Mouse (Mus musculus): Measurements from ENCODE around the gene Zfp704. TPM values are rescaled to one million over a fixed set of nuclear protein-coding genes. Genes with fewer than 3 reads are reported as not detected.

The Zfp704 gene
- total and polyA plus RNA-seq, 3 experiments: under 0.01 TPM; not detected in 2

- TF ChIP-seq NRF1 (IDR thresholded peaks at IDR 0.05; ENCODE audit: insufficient read depth, low read depth, low read length, poor library complexity, severe bottlenecking) (no peak), GATA1 (IDR thresholded peaks at IDR 0.05; ENCODE audit: low read depth, low read length) (no peak), ZC3H11A (IDR thresholded peaks at IDR 0.05; ENCODE audit: low read depth, low read length) (no peak), MEF2A (IDR thresholded peaks at IDR 0.05; ENCODE audit: extremely low read depth, insufficient replicate concordance, low read depth, low read length, poor library complexity, severe bottlenecking) (no peak), ELF1 (IDR thresholded peaks at IDR 0.05; ENCODE audit: low read depth, low read length) (no peak), ETS1 (IDR thresholded peaks at IDR 0.05; ENCODE audit: low read depth, low read length) (no peak), RCOR1 (IDR thresholded peaks at IDR 0.05; ENCODE audit: low read depth, low read length) (no peak), TAL1 (IDR thresholded peaks at IDR 0.05; ENCODE audit: low read length) (no peak), ZMIZ1 (IDR thresholded peaks at IDR 0.05; ENCODE audit: low read depth, low read length) (no peak), BHLHE40 (IDR thresholded peaks at IDR 0.05; ENCODE audit: borderline replicate concordance, low read depth, low read length) (no peak), ZNF384 (IDR thresholded peaks at IDR 0.05; ENCODE audit: low read depth, low read length) (no peak), CHD2 (IDR thresholded peaks at IDR 0.05; ENCODE audit: low read length) (no peak), CHD1 (IDR thresholded peaks at IDR 0.05; ENCODE audit: low read depth, low read length) (no peak), POLR2AphosphoS2 (IDR thresholded peaks at IDR 0.05; ENCODE audit: low read length) (no peak), MAFK (IDR thresholded peaks at IDR 0.05; ENCODE audit: borderline replicate concordance, low read depth, low read length) (no peak), NELFE (IDR thresholded peaks at IDR 0.05; ENCODE audit: low read depth, low read length) (no peak), MXI1 (IDR thresholded peaks at IDR 0.05; ENCODE audit: low read depth, low read length) (no peak)
These were observed 10.0 kb downstream of the Zfp704 start for GRCm38 (mm10) chr3:9599738-9600410.

GRCm38 (mm10) chr3:9598061-9598460 lies 11.8 kb downstream of the Zfp704 start:
- no peaks in the 10 kb centered on the region for H3K36me3 ChIP-seq (ENCODE audit: control insufficient read depth in 1 of 2, insufficient read depth in 2 of 2, low read length in 2 of 2)
- H3K9me3 ChIP-seq (replicated peaks; ENCODE audit: insufficient read depth, low read length): no peaks in the 10 kb centered on the region
- H3K27ac ChIP-seq (ENCODE audit: control insufficient read depth, low read depth, low read length): no peak overlapping the region
- no peak for DNase-seq (ENCODE audit: low read depth, low spot score)
- H3K9ac ChIP-seq (ENCODE audit: control insufficient read depth, low read depth, low read length, poor library complexity, severe bottlenecking): no peak overlapping the region
- TF ChIP-seq ELF1 (IDR thresholded peaks at IDR 0.05; ENCODE audit: low read depth, low read length) (no peak), JUND (IDR thresholded peaks at IDR 0.05; ENCODE audit: low read depth, low read length) (no peak), CHD2 (IDR thresholded peaks at IDR 0.05; ENCODE audit: low read length) (no peak), POLR2AphosphoS5 (IDR thresholded peaks at IDR 0.05; ENCODE audit: borderline replicate concordance, low read depth, low read length) (no peak), NELFE (IDR thresholded peaks at IDR 0.05; ENCODE audit: low read depth, low read length) (no peak), RAD21 (IDR thresholded peaks at IDR 0.05; ENCODE audit: low read depth, low read length) (no peak), RCOR1 (IDR thresholded peaks at IDR 0.05; ENCODE audit: low read depth, low read length) (no peak), HCFC1 (IDR thresholded peaks at IDR 0.05; ENCODE audit: low read depth, low read length) (no peak), ZNF384 (IDR thresholded peaks at IDR 0.05; ENCODE audit: low read depth, low read length) (no peak), TAL1 (IDR thresholded peaks at IDR 0.05; ENCODE audit: low read length) (no peak), ZKSCAN1 (IDR thresholded peaks at IDR 0.05; ENCODE audit: low read depth, low read length) (no peak), MEF2A (IDR thresholded peaks at IDR 0.05; ENCODE audit: extremely low read depth, insufficient replicate concordance, low read depth, low read length, poor library complexity, severe bottlenecking) (no peak)
- H3K4me1 ChIP-seq (ENCODE audit: control insufficient read depth in 1 of 2, insufficient read depth in 2 of 2, low read length in 2 of 2): no peaks in the 10 kb centered on the region
- H3K79me2 ChIP-seq (ENCODE audit: control insufficient read depth, insufficient read depth, low read length, poor library complexity): no peaks in the 10 kb centered on the region
- H3K4me3 ChIP-seq (ENCODE audit: control insufficient read depth in 1 of 2, insufficient read depth in 1 of 2, low read depth in 2 of 2, low read length in 2 of 2): no peak overlapping the region
- H3K27me3 ChIP-seq (ENCODE audit: control insufficient read depth in 1 of 2, insufficient read depth in 2 of 2, low read length in 2 of 2): no peaks in the 10 kb centered on the region

More at GRCm38 (mm10) chr3:9599738-9600410, 10.0 kb downstream of the Zfp704 start:
- no peak overlapping the region for H3K4me3 ChIP-seq (ENCODE audit: control insufficient read depth in 1 of 2, insufficient read depth in 1 of 2, low read depth in 2 of 2, low read length in 2 of 2)
- no peak for DNase-seq (ENCODE audit: low read depth, low spot score)
- no peaks in the 10 kb centered on the region for H3K79me2 ChIP-seq (ENCODE audit: control insufficient read depth, insufficient read depth, low read length, poor library complexity)
- no peaks in the 10 kb centered on the region for H3K27me3 ChIP-seq (ENCODE audit: control insufficient read depth in 1 of 2, insufficient read depth in 2 of 2, low read length in 2 of 2)
- no peak overlapping the region for H3K27ac ChIP-seq (ENCODE audit: control insufficient read depth, low read depth, low read length)
- no peaks in the 10 kb centered on the region for H3K4me1 ChIP-seq (ENCODE audit: control insufficient read depth in 1 of 2, insufficient read depth in 2 of 2, low read length in 2 of 2)
- no peaks in the 10 kb centered on the region for H3K9me3 ChIP-seq (replicated peaks; ENCODE audit: insufficient read depth, low read length)
- H3K9ac ChIP-seq (ENCODE audit: control insufficient read depth, low read depth, low read length, poor library complexity, severe bottlenecking): no peak overlapping the region
- H3K36me3 ChIP-seq (ENCODE audit: control insufficient read depth in 1 of 2, insufficient read depth in 2 of 2, low read length in 2 of 2): no peaks in the 10 kb centered on the region

All from MEL (cell line).